Mouse (Mus musculus) lung, adult 2 months (tissue): Measurements from ENCODE around the gene Zkscan16.

Source experiments
- CTCF ChIP-seq: fragments of 200-500 bp; IDR thresholded peaks from 2 replicates; pipeline ENCODE4 v1.5.1; 2011; ENCODE audit warnings: mild to moderate bottlenecking, low read length, control low read depth; ENCODE audit not compliant: insufficient read depth
- POLR2A ChIP-seq: fragments of 200-500 bp; IDR thresholded peaks from 2 replicates; pipeline ENCODE4 v1.6.1; 2011; ENCODE audit warnings: low read depth, mild to moderate bottlenecking, control low read depth, low read length, borderline replicate concordance; ENCODE audit errors: extremely low read depth

DNA sequence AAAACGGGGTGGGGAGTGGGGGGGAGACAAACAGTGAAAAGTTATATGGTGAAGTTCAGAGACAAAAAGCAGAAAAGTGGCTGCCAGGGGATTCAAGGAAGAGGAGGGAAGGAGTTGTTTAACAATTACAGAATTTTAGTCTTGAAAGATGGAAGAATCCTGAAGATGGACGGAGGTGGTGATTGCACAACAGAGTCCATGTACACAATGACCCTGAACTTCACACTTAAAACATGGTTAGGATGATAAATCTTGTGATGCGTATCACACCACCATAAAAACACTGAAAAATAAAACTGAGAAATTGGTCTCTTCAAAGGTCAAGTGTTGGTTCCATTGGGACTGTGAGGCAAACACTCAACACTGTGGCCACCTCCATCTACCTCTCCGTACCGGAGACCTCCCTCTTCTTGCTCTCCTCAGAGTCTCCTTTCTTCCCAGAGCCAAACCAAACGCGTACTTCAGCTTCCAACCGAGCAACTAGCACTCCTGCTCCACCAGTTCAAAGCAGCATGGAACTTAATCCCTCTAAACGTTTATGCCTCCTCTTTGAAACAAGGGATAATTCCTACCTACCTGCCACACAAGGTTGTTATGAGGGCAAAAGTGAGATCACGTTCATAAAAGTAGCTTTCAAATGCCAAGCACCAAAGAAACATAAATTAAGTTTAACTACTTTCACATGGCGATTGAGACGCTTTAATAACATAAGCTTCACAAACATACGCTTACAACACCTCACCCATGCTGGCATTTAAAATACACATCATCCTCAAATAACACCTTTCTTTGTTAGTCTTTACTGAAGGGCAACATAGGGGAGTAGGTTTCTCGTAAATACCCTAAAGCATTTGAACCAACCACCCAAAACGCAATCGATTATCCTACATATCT, 33.0 kb upstream of the Zkscan16 start:
- TF ChIP-seq CTCF (no peak), POLR2A (no peak)
